Mouse (Mus musculus) midbrain, embryonic 13.5 days (tissue): ENCODE measurements at regions not wholly inside any gene's neighbourhood (a gene's known extent, or its start where the extent isn't known, plus 50 kb on each side); places are given as distances from the start of the nearest gene placed in this dataset. TPM values are rescaled to one million over a fixed set of nuclear protein-coding genes. Genes with fewer than 3 reads are reported as not detected.

ENCODE experiments used
- ATAC-seq: fragments of 200-750 bp; cut with Nextera tagmentation; 2 replicates; pipeline ENCODE4 v1.8.0; 2017; ENCODE audit warnings: mild to moderate bottlenecking, moderate TSS enrichment, moderate library complexity
- H3K27ac ChIP-seq: fragments of 300-500 bp; sonication (generic); 2 replicates; pipeline ENCODE4 v1.5.1; 2015; ENCODE audit warnings: inconsistent platforms, mild to moderate bottlenecking, moderate library complexity
- H3K27me3 ChIP-seq: fragments of 300-500 bp; sonication (generic); 2 replicates; pipeline ENCODE4 v1.6.1; 2015; ENCODE audit warnings: mild to moderate bottlenecking, inconsistent platforms
- H3K36me3 ChIP-seq: fragments of 300-500 bp; sonication (generic); 2 replicates; pipeline ENCODE4 v1.6.1; 2015; ENCODE audit warnings: mild to moderate bottlenecking, inconsistent platforms
- H3K4me1 ChIP-seq: fragments of 300-500 bp; sonication (generic); replicated peaks from 2 replicates; pipeline ENCODE4 v1.6.1; 2015; ENCODE audit warnings: inconsistent platforms
- H3K4me2 ChIP-seq: fragments of 300-500 bp; sonication (generic); replicated peaks from 2 replicates; pipeline ENCODE4 v1.6.1; 2015; ENCODE audit warnings: moderate library complexity, mild to moderate bottlenecking, inconsistent platforms
- H3K4me3 ChIP-seq: fragments of 300-500 bp; sonication (generic); replicated peaks from 2 replicates; pipeline ENCODE4 v1.5.1; 2015; ENCODE audit warnings: mild to moderate bottlenecking, inconsistent platforms
- H3K9ac ChIP-seq: fragments of 300-500 bp; sonication (generic); replicated peaks from 2 replicates; pipeline ENCODE4 v1.6.1; 2015; ENCODE audit warnings: mild to moderate bottlenecking, inconsistent platforms
- H3K9me3 ChIP-seq: fragments of 300-500 bp; sonication (generic); 2 replicates; pipeline ENCODE4 v1.6.1; 2016; ENCODE audit warnings: mild to moderate bottlenecking, inconsistent platforms
- WGBS: fragments of 180-500 bp; shearing (Covaris S2); methylation state at CpG from one replicate; pipeline ENCODE4 v1.1.7; 2015; 5-methylcytosine and 5-hydroxymethylcytosine counted together
- microRNA-seq: library from miRNA; unstranded; fragments of <30 nt; microRNA quantifications from one replicate; pipeline ENCODE4, GENCODE M21; 2016

GRCm38 (mm10) chr8:15233241-15233640, 187.4 kb upstream of the BB014433 start:
- Histone ChIP-seq H3K27me3 (no peaks in the 10 kb centered on the region), H3K9ac (no peak overlapping the region), H3K4me3 (no peak overlapping the region), H3K4me1 (no peaks in the 10 kb centered on the region), H3K9me3 (no peaks in the 10 kb centered on the region), H3K4me2 (no peak overlapping the region), H3K36me3 (no peaks in the 10 kb centered on the region), H3K27ac (no peak overlapping the region)
- WGBS = 64% methylated on average over 8 of the region's 8 CpGs
- ATAC-seq = no peak

- no peaks in the 10 kb centered on the region for H3K9me3 ChIP-seq
- H3K27ac ChIP-seq = no peak overlapping the region
- ATAC-seq = no peak
- H3K27me3 ChIP-seq = no peaks in the 10 kb centered on the region
- 95% methylated on average over 2 of the region's 2 CpGs for WGBS
- no peak overlapping the region for H3K9ac ChIP-seq
- no peaks in the 10 kb centered on the region for H3K4me1 ChIP-seq
- H3K36me3 ChIP-seq = no peaks in the 10 kb centered on the region
- H3K4me3 ChIP-seq = no peak overlapping the region
- no peak overlapping the region for H3K4me2 ChIP-seq
Measured at GRCm38 (mm10) chr8:15230217-15230616, 184.3 kb upstream of the BB014433 start.

GRCm38 (mm10) chr8:15221211-15221912, 175.5 kb upstream of the BB014433 start:
- H3K9me3 ChIP-seq = no peaks in the 10 kb centered on the region
- no peaks in the 10 kb centered on the region for H3K36me3 ChIP-seq
- H3K4me3 ChIP-seq = no peak overlapping the region
- WGBS = 42% methylated on average over 13 of the region's 13 CpGs
- no peak overlapping the region for H3K9ac ChIP-seq
- H3K27me3 ChIP-seq = no peaks in the 10 kb centered on the region
- no peak overlapping the region for H3K27ac ChIP-seq
- no peak overlapping the region for H3K4me2 ChIP-seq
- H3K4me1 ChIP-seq = no peaks in the 10 kb centered on the region
- ATAC-seq = peak; percentile 67

GRCm38 (mm10) chr8:15209856-15210521, 164.1 kb upstream of the BB014433 start:
- 76% methylated on average over 6 of the region's 6 CpGs for WGBS
- no peaks in the 10 kb centered on the region for H3K4me1 ChIP-seq
- ATAC-seq = no peak
- H3K4me2 ChIP-seq = no peak overlapping the region
- H3K9me3 ChIP-seq = no peaks in the 10 kb centered on the region
- no peak overlapping the region for H3K9ac ChIP-seq
- H3K36me3 ChIP-seq = no peaks in the 10 kb centered on the region
- H3K27ac ChIP-seq = no peak overlapping the region
- H3K4me3 ChIP-seq = no peak overlapping the region
- H3K27me3 ChIP-seq = no peaks in the 10 kb centered on the region

GRCm38 (mm10) chr8:15201556-15201955, 155.7 kb upstream of the BB014433 start:
- no peak for ATAC-seq
- Histone ChIP-seq H3K4me2 (no peak overlapping the region), H3K9me3 (no peaks in the 10 kb centered on the region), H3K27me3 (no peaks in the 10 kb centered on the region), H3K4me1 (no peaks in the 10 kb centered on the region), H3K27ac (no peak overlapping the region), H3K9ac (no peak overlapping the region), H3K36me3 (no peaks in the 10 kb centered on the region), H3K4me3 (no peak overlapping the region)
- 94% methylated on average over 6 of the region's 6 CpGs for WGBS

- peaks cover 10% of the 10 kb centered on the region for H3K4me1 ChIP-seq
- no peak overlapping the region for H3K9ac ChIP-seq
- no peak overlapping the region for H3K4me2 ChIP-seq
- no peak overlapping the region for H3K27ac ChIP-seq
- no peaks in the 10 kb centered on the region for H3K27me3 ChIP-seq
- no peaks in the 10 kb centered on the region for H3K9me3 ChIP-seq
- H3K36me3 ChIP-seq = no peaks in the 10 kb centered on the region
- no peak overlapping the region for H3K4me3 ChIP-seq
- WGBS = 88% methylated on average over 3 of the region's 3 CpGs
- no peak for ATAC-seq
Measured at GRCm38 (mm10) chr8:15190708-15191107, 144.8 kb upstream of the BB014433 start.

GRCm38 (mm10) chr8:15189079-15189612, 143.3 kb upstream of the BB014433 start:
- Histone ChIP-seq H3K9ac (no peak overlapping the region), H3K4me2 (0 out of 2 replicates have a peak overlapping the region, but pooled peaks have one; percentile 3), H3K27ac (no peak overlapping the region), H3K9me3 (no peaks in the 10 kb centered on the region), H3K4me3 (no peak overlapping the region), H3K4me1 (peaks cover 10% of the 10 kb centered on the region), H3K27me3 (no peaks in the 10 kb centered on the region), H3K36me3 (no peaks in the 10 kb centered on the region)
- ATAC-seq = peak; percentile 34; the same call in 1 of the 2 replicates
- 30% methylated on average over 10 of the region's 10 CpGs for WGBS

Small RNA genes in the stretch of these regions (microRNA-seq; reads per million reads assigned to microRNA genes)
- gene Gm25255 (not detected), gene Gm25871 (not detected)
